Mouse (Mus musculus): ENCODE measurements around the gene Rab11fip4. TPM values are rescaled to one million over a fixed set of nuclear protein-coding genes. Genes with fewer than 3 reads are reported as not detected.

The Rab11fip4 gene
- total RNA-seq, 2 experiments from 2014 or later = 0.17 to 1.3 TPM

DNA sequence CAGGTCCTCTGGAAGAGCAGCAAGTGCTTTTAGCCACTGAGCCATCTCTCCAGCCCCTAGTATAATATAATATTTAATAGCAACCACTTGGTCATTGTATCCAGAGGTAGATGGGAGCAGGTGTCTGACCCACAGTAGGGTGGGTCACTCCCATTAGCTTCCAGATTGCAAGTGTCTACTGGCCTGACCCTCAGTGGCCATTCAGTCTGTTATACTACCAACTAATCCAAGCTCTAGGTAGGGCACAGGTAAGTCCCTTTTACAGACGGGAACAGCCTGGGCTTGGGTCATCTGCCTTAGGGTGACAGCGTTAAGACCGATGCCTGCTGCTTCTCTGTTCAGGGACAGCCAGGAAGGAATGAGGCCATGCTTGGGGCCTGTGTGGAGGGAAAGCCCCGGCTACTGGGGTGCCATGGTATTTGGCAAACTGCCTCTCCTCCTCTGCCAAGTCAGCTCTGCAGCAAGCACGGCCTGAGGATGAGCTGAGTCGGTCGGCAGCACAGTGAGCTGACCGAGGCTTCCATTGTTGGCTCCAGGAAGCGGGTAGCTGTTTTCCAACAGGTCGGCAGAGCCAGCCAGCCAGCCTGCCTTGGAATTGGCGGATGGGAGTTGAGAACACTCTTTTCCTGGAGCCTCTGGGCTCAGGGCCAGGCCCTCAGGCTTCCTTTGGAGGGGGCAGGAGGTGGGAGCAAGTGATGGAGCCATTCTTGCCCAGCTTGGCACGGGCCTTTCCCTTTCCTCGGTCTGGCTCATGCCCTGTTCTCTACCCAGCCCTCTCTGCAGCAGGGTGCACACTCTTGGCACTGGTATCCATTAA is 138.4 kb downstream of the Rab11fip4 start:
- intact Hi-C loops (cut with DNase I) = no loop called here
- DNase-seq = peak; percentile 62 to 64

DNA sequence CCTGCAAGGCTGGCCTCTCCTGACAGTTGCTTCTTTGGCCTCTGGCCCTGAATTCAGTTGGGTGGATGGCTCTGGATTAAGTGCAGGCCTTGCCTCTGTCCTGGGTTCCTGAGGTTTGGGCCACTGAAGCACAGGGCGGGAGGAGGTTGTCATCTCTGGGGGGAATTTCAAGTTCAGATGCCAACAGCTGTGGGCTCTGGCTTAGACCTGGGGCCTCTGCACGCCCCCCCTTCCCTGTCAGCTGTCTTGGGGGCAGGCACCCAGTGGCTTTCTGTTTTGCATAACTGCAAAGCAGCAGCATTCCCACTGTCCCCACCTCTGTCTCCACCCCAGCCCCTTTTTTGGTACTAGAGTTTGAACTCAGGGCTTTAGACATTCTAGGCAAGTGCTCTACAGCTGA is 139.4 kb downstream of the Rab11fip4 start:
- no peak for DNase-seq
- intact Hi-C loops (cut with DNase I) = no loop called here

DNA sequence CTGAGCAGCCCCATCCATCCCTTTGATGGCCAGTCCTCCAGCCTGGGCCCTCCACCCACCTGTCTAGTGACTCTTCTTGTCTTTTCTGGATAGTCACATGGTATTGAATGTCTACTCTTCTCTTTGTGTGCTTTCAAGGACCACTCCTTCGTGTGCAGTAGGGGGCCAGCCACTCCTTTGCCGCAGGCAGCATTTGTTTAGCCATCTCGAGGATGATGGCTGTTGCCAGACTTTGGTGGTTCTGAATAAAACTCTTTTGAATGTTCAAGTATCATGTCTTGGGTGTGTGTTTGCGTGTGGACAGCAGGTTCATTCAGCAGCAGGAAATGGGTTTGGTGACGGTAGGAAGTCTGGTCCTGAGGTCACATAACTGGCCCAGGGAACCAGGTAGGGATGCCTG is 140.5 kb downstream of the Rab11fip4 start:
- intact Hi-C loops (cut with DNase I) = no loop called here
- no peak for DNase-seq

DNA sequence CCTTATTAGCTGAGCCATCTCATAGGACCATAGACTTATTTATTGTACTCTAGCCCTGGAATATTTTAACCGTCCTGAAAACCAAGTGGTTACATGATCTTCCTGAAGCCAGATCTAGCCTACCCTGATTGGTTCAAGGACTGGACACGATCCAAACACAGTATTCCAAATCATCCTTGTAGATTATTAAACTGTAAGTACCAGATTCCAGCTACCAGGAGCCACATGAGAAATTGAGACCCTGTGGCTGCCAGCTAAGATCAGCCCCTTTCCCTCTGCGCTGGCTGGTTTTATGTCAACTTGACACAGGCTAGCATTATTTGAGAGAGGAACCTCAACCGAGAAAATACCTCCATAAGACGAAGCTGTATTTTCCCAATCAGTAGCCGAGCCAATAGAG is 142.0 kb downstream of the Rab11fip4 start:
- intact Hi-C loops (cut with DNase I) = no loop called here

DNA sequence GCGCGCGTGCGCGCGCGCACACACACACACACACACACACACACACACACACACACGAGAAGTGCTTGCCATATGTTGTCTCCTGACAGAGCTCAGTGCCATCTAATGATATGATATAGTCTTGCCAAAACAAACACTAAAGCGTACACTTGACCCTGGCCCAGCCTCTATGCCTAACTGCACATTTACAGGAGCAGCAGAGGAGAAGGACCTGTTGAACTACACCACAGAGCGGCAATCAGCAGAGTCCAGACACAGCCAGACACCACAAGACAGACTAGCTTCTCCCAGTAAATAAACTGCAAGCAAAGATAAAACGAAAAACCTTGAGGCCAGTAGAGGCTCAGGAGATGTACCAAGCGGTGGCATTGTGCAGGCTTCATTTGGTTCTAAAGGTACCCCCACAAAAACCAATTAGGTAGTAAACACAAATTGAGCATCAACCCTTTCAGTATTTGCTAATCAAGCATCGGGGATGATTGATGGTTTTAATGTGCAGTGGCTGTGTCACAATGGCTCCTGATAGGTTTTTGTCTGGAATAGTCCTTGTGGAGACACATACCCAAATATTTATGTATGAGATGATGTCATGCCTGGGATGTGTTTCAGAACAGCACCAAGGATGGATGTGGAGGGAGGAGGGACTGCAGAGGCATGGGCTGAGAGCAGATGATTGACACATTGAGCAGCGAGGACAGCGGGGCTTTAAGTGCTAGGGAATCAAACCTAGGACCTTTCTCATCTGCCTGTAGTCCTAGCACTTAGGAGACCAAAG is 145.4 kb downstream of the Rab11fip4 start:
- intact Hi-C loops (cut with DNase I) = loop anchor here (1.0 kb wide), 1 partner anchor 22 kb away; no protein-coding TSS in a partner anchor
- no peak for DNase-seq

More for the DNA sequence above, 142.0 kb downstream of the Rab11fip4 start:
- no peak for DNase-seq

DNA sequence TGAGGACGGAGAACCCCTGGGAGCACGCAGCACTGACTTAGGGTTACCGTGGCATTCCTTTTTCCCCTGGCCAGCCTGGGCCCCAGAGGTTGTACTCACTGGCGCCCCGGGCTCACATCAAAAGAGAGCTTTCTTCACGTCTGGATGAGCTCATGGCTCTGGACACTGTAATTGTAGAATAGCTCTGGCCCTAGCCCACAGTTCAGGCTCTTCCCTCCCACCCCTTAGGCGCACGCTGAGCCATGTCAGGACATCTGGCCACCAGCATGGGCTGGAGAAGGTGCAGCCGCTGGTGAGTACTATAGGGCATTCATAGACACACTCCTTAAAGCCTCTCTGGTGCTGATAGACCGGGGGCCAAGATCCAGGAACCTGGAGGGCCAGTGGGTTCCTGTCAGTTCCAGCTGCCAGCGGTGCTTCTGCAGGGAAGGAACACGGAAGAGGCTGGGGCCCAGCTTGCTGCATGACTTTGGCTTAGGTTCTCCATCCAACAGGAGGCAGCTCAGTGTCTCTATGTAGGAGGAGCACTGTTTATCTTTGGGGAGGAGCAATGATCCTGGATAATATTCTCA is 146.2 kb downstream of the Rab11fip4 start:
- peak; percentile 20 to 34 for DNase-seq
- intact Hi-C loops (cut with DNase I) = loop anchor here (1.0 kb wide), 1 partner anchor 23 kb away; no protein-coding TSS in a partner anchor

DNA sequence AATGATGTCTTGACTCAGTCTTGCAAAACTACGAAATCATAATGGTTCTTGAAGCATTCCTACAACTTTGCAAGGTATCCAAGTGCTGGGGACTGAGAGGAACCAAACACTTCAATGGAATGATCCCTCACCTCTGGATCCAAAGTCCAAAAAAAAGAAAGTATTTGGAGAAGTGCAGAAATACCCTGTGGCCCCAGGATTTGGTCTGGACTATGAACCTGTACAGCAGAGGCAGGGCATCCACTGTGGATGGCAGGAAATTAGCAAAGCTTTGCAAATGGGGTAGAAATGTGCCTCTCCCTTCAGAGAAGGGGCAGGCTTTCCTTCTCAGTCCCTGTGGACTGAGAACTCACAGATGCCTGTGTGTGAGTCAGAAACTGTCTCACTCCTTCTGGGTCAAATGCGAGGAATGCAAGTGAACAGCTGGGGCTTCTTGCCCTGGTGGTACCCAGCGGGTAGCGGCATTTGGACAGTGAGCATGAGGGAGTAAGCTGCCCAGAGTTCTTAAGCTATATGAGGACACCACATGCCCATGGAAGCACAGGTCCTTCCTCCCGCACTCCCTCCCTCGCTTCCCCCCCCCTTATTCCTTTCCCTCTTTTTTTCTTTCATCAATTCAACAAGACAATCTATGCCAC is 147.0 kb downstream of the Rab11fip4 start:
- no peak for DNase-seq
- intact Hi-C loops (cut with DNase I) = loop anchor here (1.0 kb wide), 1 partner anchor 24 kb away; no protein-coding TSS in a partner anchor

DNA sequence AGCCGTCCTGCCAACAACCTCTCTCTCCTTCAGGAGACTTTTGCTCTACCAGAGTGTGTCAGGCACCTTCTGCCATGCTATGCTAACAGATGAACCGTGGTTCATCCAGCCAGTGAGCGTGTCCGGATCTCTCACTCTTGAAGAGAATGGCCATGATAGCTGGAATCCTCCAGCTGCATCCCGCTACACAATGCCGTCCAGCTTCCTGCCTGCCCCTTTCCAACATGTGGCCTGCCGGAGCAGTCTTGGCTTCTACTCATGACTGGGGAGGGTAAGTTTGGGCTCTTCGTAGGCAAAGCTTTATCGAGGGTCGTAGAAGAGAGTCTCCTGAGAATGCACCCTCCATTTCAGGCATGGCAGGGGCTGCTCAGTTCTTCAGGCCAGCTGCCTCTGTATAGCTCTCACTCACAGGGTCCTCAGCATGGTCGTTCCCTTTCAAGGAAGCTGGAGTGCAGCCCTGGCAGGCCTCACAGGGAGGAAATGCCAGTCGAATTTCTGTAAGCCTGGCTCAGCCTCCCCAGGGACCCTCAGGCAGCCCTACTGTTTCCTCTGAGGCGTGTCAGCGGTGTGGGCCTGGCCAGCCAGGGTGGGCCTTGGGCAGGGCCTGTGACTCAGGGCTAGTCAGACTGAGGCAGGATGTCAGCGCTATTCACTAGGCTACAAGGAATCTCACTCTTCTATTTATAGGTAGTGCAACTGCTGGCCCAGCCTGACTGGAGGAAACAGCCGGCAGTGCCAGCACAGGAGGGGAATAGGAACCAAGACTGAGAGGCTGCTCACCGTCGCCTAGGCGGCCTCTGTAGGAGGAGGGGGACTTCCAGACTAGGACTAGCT is 147.9 kb downstream of the Rab11fip4 start:
- DNase-seq = peak; percentile 70 to 73
- intact Hi-C loops (cut with DNase I) = no loop called here

DNA sequence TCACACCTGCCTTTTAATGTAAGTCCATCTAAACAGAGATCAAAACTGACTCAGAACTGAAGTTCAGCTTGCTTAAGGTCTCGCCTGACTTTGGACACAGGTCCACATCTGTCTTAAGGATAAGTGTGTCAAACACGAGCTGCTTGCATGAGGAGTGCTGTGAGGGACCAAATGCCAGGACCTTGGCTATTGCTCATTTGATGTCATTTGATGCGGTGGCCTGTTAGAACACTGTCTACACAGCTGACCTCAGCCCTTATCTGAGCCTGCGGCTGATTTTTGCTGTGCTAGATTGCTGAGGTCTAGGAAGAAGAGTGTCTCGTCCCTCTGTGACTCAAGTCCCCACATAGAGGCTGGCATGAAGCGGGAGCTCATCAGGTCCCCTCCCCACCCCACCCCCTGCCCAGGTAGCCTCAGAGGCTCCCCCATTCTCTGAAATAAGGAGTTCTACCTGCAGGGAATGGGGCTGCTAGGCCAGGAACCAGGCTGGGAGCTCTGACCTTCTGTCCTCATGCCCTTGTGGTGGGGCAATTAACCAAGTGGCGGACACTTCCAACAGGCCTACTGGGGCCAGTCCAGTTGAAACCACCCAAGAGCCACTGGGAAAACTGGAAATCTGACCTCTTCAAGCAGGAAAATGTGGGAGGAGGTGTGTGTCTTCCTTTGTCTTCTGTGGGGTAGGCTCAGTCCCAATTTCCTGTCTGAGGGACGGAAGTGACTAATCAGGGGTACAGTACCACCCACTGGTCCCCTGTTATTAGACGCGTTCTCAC is 149.9 kb downstream of the Rab11fip4 start:
- intact Hi-C loops (cut with DNase I) = no loop called here
- no peak for DNase-seq

DNA sequence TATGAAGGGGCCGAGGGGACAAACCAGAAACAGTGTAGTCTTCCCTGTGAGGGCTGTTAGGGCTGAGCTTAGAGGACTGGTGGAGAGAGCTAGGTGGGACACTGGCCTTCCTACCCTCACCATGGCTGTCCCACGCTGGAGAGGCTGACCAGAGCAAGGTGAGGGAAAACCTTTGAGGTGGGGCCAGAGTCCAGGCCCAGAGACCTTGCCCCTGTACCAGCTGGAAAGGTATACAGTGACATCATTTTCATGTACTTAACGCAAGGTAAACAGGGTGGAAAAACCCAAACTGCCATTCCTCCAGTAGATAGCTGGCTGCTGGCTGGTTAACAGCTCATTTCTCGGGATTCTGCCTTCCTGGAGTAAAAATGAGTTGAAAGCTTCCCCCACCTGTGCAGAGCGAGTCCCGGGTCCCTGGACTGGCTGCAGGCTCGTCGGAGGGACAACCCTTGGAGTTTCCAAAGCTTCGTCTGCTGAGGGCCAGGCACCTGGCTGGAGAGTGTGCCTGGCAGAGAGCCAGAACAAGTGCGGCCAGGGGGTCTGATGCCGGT is 155.6 kb downstream of the Rab11fip4 start:
- DNase-seq = no peak
- intact Hi-C loops (cut with DNase I) = no loop called here

Small RNA genes within 50 kb of the gene (microRNA-seq; reads per million reads assigned to microRNA genes)
- gene Mir193a (30.3 to 98.9 reads per million in 2 experiments), gene Mir365-2 (1.6 to 2.2 reads per million in 2 experiments)

Other genes with a start within 250 kb of the Rab11fip4 start
- not detected for gene Omg, start 87.1 kb upstream of the Rab11fip4 start, total RNA-seq (2021)
- 1 to 10 TPM; 1.1 to 1.2 TPM for gene Evi2b, start 67.5 kb upstream of the Rab11fip4 start, total RNA-seq (2021)
- under 1 TPM in 1 of 2 experiments, not detected in 1; 0.15 TPM for gene Evi2, start 60.6 kb upstream of the Rab11fip4 start, total RNA-seq (2021)
- gene Evi2a, start 60.6 kb upstream of the Rab11fip4 start, total RNA-seq (2021) = 1 to 10 TPM; 1.1 to 2.1 TPM